Mouse (Mus musculus) gastrocnemius, postnatal 14 days (tissue): ENCODE measurements around the gene Ahnak2. TPM values are rescaled to one million over a fixed set of nuclear protein-coding genes. Genes with fewer than 3 reads are reported as not detected.
"Not testable (repeated sequence)": the region's sequence is repeated elsewhere in the genome, so short reads cannot be mapped to it uniquely, and the experiment has no call there.

Source experiments
- DNase-seq: peaks from one replicate; pipeline ENCODE4 v3.0.0; 2021; ENCODE audit warnings: mixed read lengths
- intact Hi-C: fragments of 180-260 bp; cut with DNase I; formaldehyde crosslinking; loops from one replicate; pipeline ENCODE4 v1.15.1; 2025; ENCODE audit warnings: low total_unique reads
- long read RNA-seq, 2 experiments: library from polyadenylated mRNA; stranded (forward); transcript quantifications; one replicate each; pipeline ENCODE4 v2.0.0; 2021
- total RNA-seq, 2 experiments: library from RNA; stranded (reverse); gene quantifications; 2 replicates each; pipeline ENCODE4 v1.2.3; 2021

The Ahnak2 gene
- total RNA-seq = 10 to 100 TPM in 1 of 2 experiments, 1 to 10 TPM in 1; 7.8 to 11.3 TPM
- long read RNA-seq, experiment 1, partial matches to known transcripts = 0 of 1 reads
- long read RNA-seq, experiment 1, other reads (novel, unspliced or antisense) = 0 of 1 reads
- long read RNA-seq, experiment 2 = 0 reads

GRCm38 (mm10) chr12:112801864-112802846, at the start of gene Ahnak2:
Gene Ahnak2, minus strand, starts transcription at chr12:112802657.
- DNase-seq = peak; percentile 57
- intact Hi-C loops = loop anchor here (5.0 kb wide), 1 partner anchor 40 kb away; no protein-coding TSS in a partner anchor

GRCm38 (mm10) chr12:112851116-112851515, 48.7 kb upstream of the Ahnak2 start:
- intact Hi-C loops = no loop called here
- no peak for DNase-seq

- no peak for DNase-seq
- intact Hi-C loops = no loop called here
Observed at GRCm38 (mm10) chr12:112850344-112850743, 47.9 kb upstream of the Ahnak2 start.

- DNase-seq = no peak
Observed at GRCm38 (mm10) chr12:112849235-112850022, 47.0 kb upstream of the Ahnak2 start.

GRCm38 (mm10) chr12:112847880-112848279, 45.4 kb upstream of the Ahnak2 start:
- intact Hi-C loops = no loop called here
- DNase-seq = no peak

More at GRCm38 (mm10) chr12:112849235-112850022, 47.0 kb upstream of the Ahnak2 start:
- intact Hi-C loops = no loop called here

- DNase-seq = peak; percentile 88
- intact Hi-C loops = loop anchor here (2.0 to 5.0 kb wide), 2 partner anchors 42 to 99 kb away; partner anchors contain the start of gene Ahnak2
Observed at GRCm38 (mm10) chr12:112843803-112844202, 41.3 kb upstream of the Ahnak2 start.

GRCm38 (mm10) chr12:112842128-112842527, 39.7 kb upstream of the Ahnak2 start:
- intact Hi-C loops = loop anchor here (2.0 to 5.0 kb wide), 2 partner anchors 40 to 97 kb away; partner anchors contain the start of gene Ahnak2
- DNase-seq = not testable (repeated sequence)

GRCm38 (mm10) chr12:112841338-112841892, 39.0 kb upstream of the Ahnak2 start:
- not testable (repeated sequence) for DNase-seq
- intact Hi-C loops = loop anchor here (5.0 kb wide), 1 partner anchor 39 kb away; the partner anchor contains the start of gene Ahnak2

GRCm38 (mm10) chr12:112840209-112841086, 38.0 kb upstream of the Ahnak2 start:
- intact Hi-C loops = loop anchor here (5.0 kb wide), 1 partner anchor 38 kb away; the partner anchor contains the start of gene Ahnak2
- DNase-seq = no peak

GRCm38 (mm10) chr12:112835046-112835445, 32.6 kb upstream of the Ahnak2 start:
- intact Hi-C loops = no loop called here

GRCm38 (mm10) chr12:112833527-112833926, 31.1 kb upstream of the Ahnak2 start:
- intact Hi-C loops = no loop called here
- no peak for DNase-seq

More at GRCm38 (mm10) chr12:112835046-112835445, 32.6 kb upstream of the Ahnak2 start:
- no peak for DNase-seq

GRCm38 (mm10) chr12:112832411-112832810, 30.0 kb upstream of the Ahnak2 start:
- DNase-seq = no peak
- intact Hi-C loops = no loop called here

GRCm38 (mm10) chr12:112830570-112830969, 28.1 kb upstream of the Ahnak2 start:
- intact Hi-C loops = no loop called here
- no peak for DNase-seq

GRCm38 (mm10) chr12:112830141-112830540, 27.7 kb upstream of the Ahnak2 start:
- intact Hi-C loops = no loop called here
- no peak for DNase-seq

- intact Hi-C loops = no loop called here
Observed at GRCm38 (mm10) chr12:112829244-112829864, 26.9 kb upstream of the Ahnak2 start, which contains the start of gene Cdca4. Gene Cdca4, minus strand, starts transcription at chr12:112829423.

GRCm38 (mm10) chr12:112828501-112829243, 26.2 kb upstream of the Ahnak2 start:
- intact Hi-C loops = no loop called here
- peak; percentile 79 for DNase-seq

More at GRCm38 (mm10) chr12:112829244-112829864, 26.9 kb upstream of the Ahnak2 start, which contains the start of gene Cdca4:
- peak; percentile 99 for DNase-seq

- no peak for DNase-seq
- intact Hi-C loops = no loop called here
Observed at GRCm38 (mm10) chr12:112825901-112826300, 23.4 kb upstream of the Ahnak2 start.
